Mouse (Mus musculus) kidney, embryonic 16.5 days (tissue): ENCODE data around the gene Aplnr. TPM values are rescaled to one million over a fixed set of nuclear protein-coding genes. Genes with fewer than 3 reads are reported as not detected.

Experiments used
- ATAC-seq: fragments of 200-750 bp; cut with Nextera tagmentation; 2 replicates; pipeline ENCODE4 v1.8.0; 2017; ENCODE audit warnings: moderate TSS enrichment; ENCODE audit not compliant: low FRiP score, low TSS enrichment
- H3K27ac ChIP-seq: fragments of 300-500 bp; sonication (generic); 2 replicates; pipeline ENCODE4 v1.5.1; 2014; ENCODE audit warnings: low read length
- H3K27me3 ChIP-seq: fragments of 300-500 bp; sonication (generic); 2 replicates; pipeline ENCODE4 v1.6.1; 2014; ENCODE audit warnings: low read length, control low read depth, mixed read lengths; ENCODE audit not compliant: insufficient read depth
- H3K36me3 ChIP-seq: fragments of 300-500 bp; sonication (generic); 2 replicates; pipeline ENCODE4 v1.6.1; 2014; ENCODE audit warnings: low read length, control low read depth, mixed read lengths; ENCODE audit not compliant: insufficient read depth
- H3K4me1 ChIP-seq: fragments of 300-500 bp; sonication (generic); 2 replicates; pipeline ENCODE4 v1.6.1; 2014; ENCODE audit warnings: low read length, control low read depth, mixed read lengths; ENCODE audit not compliant: insufficient read depth
- H3K4me2 ChIP-seq: fragments of 300-500 bp; sonication (generic); replicated peaks from 2 replicates; pipeline ENCODE4 v1.6.1; 2014; ENCODE audit warnings: low read depth, low read length
- H3K4me3 ChIP-seq: fragments of 300-500 bp; sonication (generic); 2 replicates; pipeline ENCODE4 v1.5.1; 2014; ENCODE audit warnings: mild to moderate bottlenecking, low read length
- H3K9ac ChIP-seq: fragments of 300-500 bp; sonication (generic); replicated peaks from 2 replicates; pipeline ENCODE4 v1.6.1; 2014; ENCODE audit warnings: low read length
- H3K9me3 ChIP-seq: fragments of 300-500 bp; sonication (generic); 2 replicates; pipeline ENCODE4 v1.6.1; 2016; ENCODE audit warnings: low read length, control low read depth
- WGBS: fragments of 180-500 bp; shearing (Covaris S2); extraction: QIAGEN DNeasy Blood & Tissue Kit; methylation state at CpG from one replicate; pipeline ENCODE4 v1.1.7; 2014; 5-methylcytosine and 5-hydroxymethylcytosine counted together
- polyA plus RNA-seq: library from polyadenylated mRNA; unstranded; fragments of >200 nt; fragmentation: Nextera tagmentation; extraction: Ambion mirVana; gene quantifications from 2 replicates; pipeline ENCODE4 v1.2.1, GENCODE M21; 2015

Gene Aplnr
- polyA plus RNA-seq, 1 experiment from 2014 or later, result 126 TPM

- H3K27ac ChIP-seq, result no peak overlapping the region
- WGBS, result 46% methylated on average over 7 of the region's 7 CpGs
- ATAC-seq, result peak; percentile 58; the same call in 1 of the 2 replicates
- H3K4me2 ChIP-seq, result no peak overlapping the region
- no peaks in the 10 kb centered on the region for H3K9me3 ChIP-seq
- no peak overlapping the region for H3K4me3 ChIP-seq
- H3K27me3 ChIP-seq, result no peaks in the 10 kb centered on the region
- H3K36me3 ChIP-seq, result no peaks in the 10 kb centered on the region
- H3K9ac ChIP-seq, result no peak overlapping the region
- H3K4me1 ChIP-seq, result peaks cover 11% of the 10 kb centered on the region; the same call in 1 of the 2 replicates
Observed at GRCm38 (mm10) chr2:85106068-85106790, 29.8 kb upstream of the Aplnr start.

GRCm38 (mm10) chr2:85106941-85107340 is 29.1 kb upstream of the Aplnr start:
- Histone ChIP-seq H3K4me2 (no peak overlapping the region), H3K4me1 (peaks cover 11% of the 10 kb centered on the region; the same call in 1 of the 2 replicates), H3K9me3 (no peaks in the 10 kb centered on the region), H3K27ac (no peak overlapping the region), H3K27me3 (no peaks in the 10 kb centered on the region), H3K9ac (no peak overlapping the region), H3K4me3 (no peak overlapping the region), H3K36me3 (no peaks in the 10 kb centered on the region)
- peak; percentile 47 for ATAC-seq
- WGBS, result 56% methylated on average over 4 of the region's 4 CpGs

GRCm38 (mm10) chr2:85110288-85110875 is 25.6 kb upstream of the Aplnr start:
- Histone ChIP-seq H3K27ac (no peak overlapping the region), H3K27me3 (no peaks in the 10 kb centered on the region), H3K4me2 (no peak overlapping the region), H3K4me3 (no peak overlapping the region), H3K9me3 (no peaks in the 10 kb centered on the region), H3K9ac (no peak overlapping the region), H3K36me3 (no peaks in the 10 kb centered on the region), H3K4me1 (peaks cover 11% of the 10 kb centered on the region; the same call in 1 of the 2 replicates)
- ATAC-seq, result no peak
- 83% methylated on average over 9 of the region's 9 CpGs for WGBS

GRCm38 (mm10) chr2:85123187-85123868 is 12.7 kb upstream of the Aplnr start:
- Histone ChIP-seq H3K9ac (no peak overlapping the region), H3K27me3 (no peaks in the 10 kb centered on the region), H3K4me2 (no peak overlapping the region), H3K4me1 (no peaks in the 10 kb centered on the region), H3K27ac (no peak overlapping the region), H3K9me3 (no peaks in the 10 kb centered on the region), H3K4me3 (no peak overlapping the region), H3K36me3 (no peaks in the 10 kb centered on the region)
- WGBS, result 35% methylated on average over 5 of the region's 5 CpGs
- ATAC-seq, result peak; percentile 60

- no peak overlapping the region for H3K27ac ChIP-seq
- no peak overlapping the region for H3K9ac ChIP-seq
- H3K27me3 ChIP-seq, result no peaks in the 10 kb centered on the region
- 32% methylated on average over 1 of the region's 1 CpGs for WGBS
- no peaks in the 10 kb centered on the region for H3K36me3 ChIP-seq
- H3K9me3 ChIP-seq, result no peaks in the 10 kb centered on the region
- no peaks in the 10 kb centered on the region for H3K4me1 ChIP-seq
- H3K4me2 ChIP-seq, result no peak overlapping the region
- H3K4me3 ChIP-seq, result no peak overlapping the region
- peak; percentile 93 for ATAC-seq
Observed at GRCm38 (mm10) chr2:85123869-85124535, 12.0 kb upstream of the Aplnr start.

GRCm38 (mm10) chr2:85129496-85129971 is 6.5 kb upstream of the Aplnr start:
- Histone ChIP-seq H3K36me3 (no peaks in the 10 kb centered on the region), H3K9ac (no peak overlapping the region), H3K4me3 (no peak overlapping the region), H3K4me2 (no peak overlapping the region), H3K27ac (peak overlapping the region; percentile 82), H3K4me1 (0 out of 2 replicates have a peak, but pooled peaks cover 4% of the 10 kb centered on the region), H3K27me3 (no peaks in the 10 kb centered on the region), H3K9me3 (no peaks in the 10 kb centered on the region)
- 25% methylated on average over 6 of the region's 6 CpGs for WGBS
- peak; percentile 83 for ATAC-seq

GRCm38 (mm10) chr2:85131226-85131625 is 4.8 kb upstream of the Aplnr start:
- Histone ChIP-seq H3K9me3 (no peaks in the 10 kb centered on the region), H3K4me3 (no peak overlapping the region), H3K27me3 (no peaks in the 10 kb centered on the region), H3K27ac (no peak overlapping the region; the same call in 1 of the 2 replicates), H3K4me1 (0 out of 2 replicates have a peak, but pooled peaks cover 4% of the 10 kb centered on the region), H3K36me3 (no peaks in the 10 kb centered on the region), H3K9ac (no peak overlapping the region), H3K4me2 (no peak overlapping the region)
- no peak for ATAC-seq
- 24% methylated on average over 2 of the region's 2 CpGs for WGBS

GRCm38 (mm10) chr2:85131724-85132123 is 4.3 kb upstream of the Aplnr start:
- Histone ChIP-seq H3K9me3 (no peaks in the 10 kb centered on the region), H3K4me2 (no peak overlapping the region), H3K36me3 (no peaks in the 10 kb centered on the region), H3K27ac (no peak overlapping the region), H3K4me1 (0 out of 2 replicates have a peak, but pooled peaks cover 4% of the 10 kb centered on the region), H3K9ac (no peak overlapping the region), H3K27me3 (no peaks in the 10 kb centered on the region), H3K4me3 (no peak overlapping the region)
- 0% methylated on average over 1 of the region's 1 CpGs for WGBS
- ATAC-seq, result peak; percentile 36; the same call in 1 of the 2 replicates

- H3K9ac ChIP-seq, result no peak overlapping the region
- H3K36me3 ChIP-seq, result no peaks in the 10 kb centered on the region
- H3K27ac ChIP-seq, result 0 out of 2 replicates have a peak overlapping the region, but pooled peaks have one; percentile 14
- no peak overlapping the region for H3K4me2 ChIP-seq
- H3K4me3 ChIP-seq, result no peak overlapping the region
- H3K9me3 ChIP-seq, result no peaks in the 10 kb centered on the region
- no peak for ATAC-seq
- 47% methylated on average over 2 of the region's 2 CpGs for WGBS
- 0 out of 2 replicates have a peak, but pooled peaks cover 4% of the 10 kb centered on the region for H3K4me1 ChIP-seq
- no peaks in the 10 kb centered on the region for H3K27me3 ChIP-seq
Observed at GRCm38 (mm10) chr2:85132204-85132603, 3.8 kb upstream of the Aplnr start.
